Mouse (Mus musculus): ENCODE data around the gene Ppp2r5e. TPM values are rescaled to one million over a fixed set of nuclear protein-coding genes. Genes with fewer than 3 reads are reported as not detected.

Gene Ppp2r5e
- polyA plus RNA-seq, 1 experiment from 2014 or later: 15.3 TPM

DNA sequence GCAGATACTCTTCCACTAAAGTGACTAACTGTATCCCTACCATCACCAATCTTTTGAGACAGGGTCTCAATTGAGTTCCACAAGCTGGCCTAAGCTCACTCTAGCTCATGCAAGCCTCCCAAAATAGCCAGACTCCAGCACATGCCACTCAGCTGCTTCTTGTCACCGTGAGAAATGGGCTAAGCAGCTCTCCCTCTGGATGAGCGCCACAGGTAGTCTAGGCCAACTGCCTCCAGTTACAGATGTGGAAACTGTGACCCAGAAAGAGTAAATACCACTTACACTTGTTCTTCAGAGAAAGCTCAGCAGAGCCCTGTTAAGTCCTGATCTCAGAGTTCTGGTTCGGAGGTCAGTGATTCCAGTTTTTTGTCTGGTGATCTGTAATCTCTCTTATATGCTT lies 43.7 kb downstream of the Ppp2r5e start:
- no peak for DNase-seq (ENCODE audit: low spot score)
- ATAC-seq (ENCODE audit: low read depth): no peak
- H3K36me3 ChIP-seq (ENCODE audit: control insufficient read depth, insufficient read depth, low read length): no peaks in the 10 kb centered on the region
- no peak overlapping the region for H3K4me3 ChIP-seq (ENCODE audit: low read depth, low read length)
- WGBS: 91% methylated on average over 3 of the region's 3 CpGs
- no peak overlapping the region for H3K9ac ChIP-seq (ENCODE audit: low read depth, low read length)
- H3K27ac ChIP-seq (replicated peaks; ENCODE audit: low read depth, low read length): no peak overlapping the region
- H3K9me3 ChIP-seq (ENCODE audit: control insufficient read depth, low read length): no peaks in the 10 kb centered on the region
- H3K4me2 ChIP-seq (ENCODE audit: low read depth, low read length): no peak overlapping the region
- no peaks in the 10 kb centered on the region; the same call in none of the 2 replicates for H3K4me1 ChIP-seq (ENCODE audit: control insufficient read depth, insufficient read depth, low read length)
- no peaks in the 10 kb centered on the region for H3K27me3 ChIP-seq (replicated peaks; ENCODE audit: control insufficient read depth, insufficient read depth, low read length)

DNA sequence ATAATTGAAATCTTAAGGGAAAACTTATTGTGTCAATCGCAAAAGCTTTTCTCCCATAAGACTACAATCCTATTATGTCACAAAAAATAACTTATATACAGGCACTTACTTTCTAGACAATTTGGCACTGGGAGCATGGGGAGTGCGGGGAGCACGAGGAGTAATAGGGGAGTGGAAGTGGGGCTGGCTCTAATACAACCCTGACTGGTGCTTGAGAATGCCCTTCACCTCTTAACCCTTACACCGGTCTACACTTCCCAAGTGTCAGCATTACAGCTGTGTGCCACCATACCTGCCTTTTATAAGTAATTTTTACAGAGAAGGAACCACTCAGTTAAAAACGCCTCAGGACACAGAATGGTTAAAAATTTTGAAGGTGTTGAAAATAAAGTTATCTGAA lies 44.4 kb downstream of the Ppp2r5e start:
- ATAC-seq (ENCODE audit: low read depth): no peak
- H3K27me3 ChIP-seq (replicated peaks; ENCODE audit: control insufficient read depth, insufficient read depth, low read length): no peaks in the 10 kb centered on the region
- no peak overlapping the region for H3K4me2 ChIP-seq (ENCODE audit: low read depth, low read length)
- H3K4me3 ChIP-seq (ENCODE audit: low read depth, low read length): no peak overlapping the region
- no peaks in the 10 kb centered on the region; the same call in 1 of the 2 replicates for H3K4me1 ChIP-seq (ENCODE audit: control insufficient read depth, insufficient read depth, low read length)
- WGBS: 93% methylated on average over 5 of the region's 5 CpGs
- no peaks in the 10 kb centered on the region for H3K36me3 ChIP-seq (ENCODE audit: control insufficient read depth, insufficient read depth, low read length)
- no peak overlapping the region for H3K27ac ChIP-seq (replicated peaks; ENCODE audit: low read depth, low read length)
- H3K9ac ChIP-seq (ENCODE audit: low read depth, low read length): no peak overlapping the region
- DNase-seq (ENCODE audit: low spot score): no peak
- no peaks in the 10 kb centered on the region for H3K9me3 ChIP-seq (ENCODE audit: control insufficient read depth, low read length)

DNA sequence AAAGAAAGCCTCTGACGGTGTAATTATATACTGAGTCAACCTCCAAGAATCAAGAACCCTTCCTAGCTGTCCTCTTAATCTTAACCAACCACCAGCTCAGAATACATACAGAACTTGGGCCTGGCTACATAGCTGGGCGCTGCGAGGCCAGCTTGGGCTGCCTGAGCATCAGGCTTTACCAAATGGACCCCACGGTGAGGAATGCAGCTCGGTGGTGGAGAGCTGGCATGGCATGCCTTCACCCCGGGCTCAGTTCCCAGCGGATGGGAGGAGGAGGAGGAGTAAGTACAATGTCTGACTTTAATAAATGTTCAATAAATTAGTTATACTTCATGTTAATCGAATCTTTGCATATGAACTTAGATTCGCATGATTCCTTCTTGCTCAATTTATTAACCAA lies 47.0 kb downstream of the Ppp2r5e start:
- Histone ChIP-seq H3K4me3 (ENCODE audit: low read depth, low read length) (no peak overlapping the region), H3K9ac (ENCODE audit: low read depth, low read length) (no peak overlapping the region), H3K27me3 (replicated peaks; ENCODE audit: control insufficient read depth, insufficient read depth, low read length) (no peaks in the 10 kb centered on the region), H3K36me3 (ENCODE audit: control insufficient read depth, insufficient read depth, low read length) (no peaks in the 10 kb centered on the region), H3K27ac (replicated peaks; ENCODE audit: low read depth, low read length) (no peak overlapping the region), H3K9me3 (ENCODE audit: control insufficient read depth, low read length) (no peaks in the 10 kb centered on the region), H3K4me1 (ENCODE audit: control insufficient read depth, insufficient read depth, low read length) (no peaks in the 10 kb centered on the region; the same call in 1 of the 2 replicates), H3K4me2 (ENCODE audit: low read depth, low read length) (no peak overlapping the region)
- ATAC-seq (ENCODE audit: low read depth): no peak
- no peak for DNase-seq (ENCODE audit: low spot score)
- 78% methylated on average over 9 of the region's 9 CpGs for WGBS

DNA sequence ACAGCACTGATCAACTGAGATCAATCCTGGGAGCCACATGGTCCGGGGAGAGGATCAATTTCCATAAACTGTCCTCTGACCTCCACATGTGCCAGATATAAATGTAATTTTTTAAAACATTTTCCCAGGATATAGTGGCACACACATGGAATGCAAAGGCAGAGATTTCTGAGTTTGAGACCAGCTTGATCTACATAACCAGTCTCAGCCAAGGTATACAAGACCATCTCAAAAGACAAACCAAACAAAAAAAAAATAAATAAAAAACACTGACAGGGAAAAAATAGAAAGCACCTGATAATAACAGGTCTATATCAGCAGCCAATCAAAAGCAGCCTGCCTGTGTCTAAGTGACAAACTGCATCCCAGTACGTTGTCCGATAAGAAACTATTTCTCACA lies 48.9 kb downstream of the Ppp2r5e start:
- ATAC-seq (ENCODE audit: low read depth) (no peak), DNase-seq (ENCODE audit: low spot score) (no peak)
- no peak overlapping the region for H3K9ac ChIP-seq (ENCODE audit: low read depth, low read length)
- no peaks in the 10 kb centered on the region; the same call in 1 of the 2 replicates for H3K4me1 ChIP-seq (ENCODE audit: control insufficient read depth, insufficient read depth, low read length)
- H3K27ac ChIP-seq (replicated peaks; ENCODE audit: low read depth, low read length): no peak overlapping the region
- no peaks in the 10 kb centered on the region for H3K27me3 ChIP-seq (replicated peaks; ENCODE audit: control insufficient read depth, insufficient read depth, low read length)
- 83% methylated on average over 3 of the region's 3 CpGs for WGBS
- no peak overlapping the region for H3K4me2 ChIP-seq (ENCODE audit: low read depth, low read length)
- no peaks in the 10 kb centered on the region for H3K36me3 ChIP-seq (ENCODE audit: control insufficient read depth, insufficient read depth, low read length)
- H3K9me3 ChIP-seq (ENCODE audit: control insufficient read depth, low read length): no peaks in the 10 kb centered on the region
- no peak overlapping the region for H3K4me3 ChIP-seq (ENCODE audit: low read depth, low read length)

DNA sequence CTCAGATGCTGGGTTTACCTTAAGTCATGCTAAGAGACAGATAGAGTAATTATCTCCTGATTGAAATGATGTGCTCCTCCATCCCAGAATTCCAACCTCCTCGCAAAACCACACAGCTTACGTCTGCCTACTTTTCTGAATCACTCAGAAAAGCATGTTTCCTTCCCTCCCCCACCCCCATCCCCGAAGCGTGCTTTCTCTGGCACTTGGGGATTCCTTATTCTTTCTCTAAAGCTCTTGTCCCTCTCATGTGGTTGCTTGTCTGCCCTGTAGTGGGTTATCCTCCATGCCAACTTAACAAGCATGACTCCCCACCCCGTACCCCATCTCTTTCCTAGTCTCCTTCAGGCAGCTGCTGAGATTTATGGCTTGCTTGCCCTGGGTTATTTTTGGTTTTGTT lies 49.8 kb downstream of the Ppp2r5e start:
- no peak for ATAC-seq (ENCODE audit: low read depth)
- no peak overlapping the region for H3K9ac ChIP-seq (ENCODE audit: low read depth, low read length)
- no peak for DNase-seq (ENCODE audit: low spot score)
- no peak overlapping the region for H3K4me2 ChIP-seq (ENCODE audit: low read depth, low read length)
- no peaks in the 10 kb centered on the region for H3K36me3 ChIP-seq (ENCODE audit: control insufficient read depth, insufficient read depth, low read length)
- 67% methylated on average over 5 of the region's 5 CpGs for WGBS
- H3K4me1 ChIP-seq (ENCODE audit: control insufficient read depth, insufficient read depth, low read length): no peaks in the 10 kb centered on the region; the same call in 1 of the 2 replicates
- H3K27me3 ChIP-seq (replicated peaks; ENCODE audit: control insufficient read depth, insufficient read depth, low read length): no peaks in the 10 kb centered on the region
- H3K9me3 ChIP-seq (ENCODE audit: control insufficient read depth, low read length): no peaks in the 10 kb centered on the region
- H3K27ac ChIP-seq (replicated peaks; ENCODE audit: low read depth, low read length): no peak overlapping the region
- H3K4me3 ChIP-seq (ENCODE audit: low read depth, low read length): no peak overlapping the region

DNA sequence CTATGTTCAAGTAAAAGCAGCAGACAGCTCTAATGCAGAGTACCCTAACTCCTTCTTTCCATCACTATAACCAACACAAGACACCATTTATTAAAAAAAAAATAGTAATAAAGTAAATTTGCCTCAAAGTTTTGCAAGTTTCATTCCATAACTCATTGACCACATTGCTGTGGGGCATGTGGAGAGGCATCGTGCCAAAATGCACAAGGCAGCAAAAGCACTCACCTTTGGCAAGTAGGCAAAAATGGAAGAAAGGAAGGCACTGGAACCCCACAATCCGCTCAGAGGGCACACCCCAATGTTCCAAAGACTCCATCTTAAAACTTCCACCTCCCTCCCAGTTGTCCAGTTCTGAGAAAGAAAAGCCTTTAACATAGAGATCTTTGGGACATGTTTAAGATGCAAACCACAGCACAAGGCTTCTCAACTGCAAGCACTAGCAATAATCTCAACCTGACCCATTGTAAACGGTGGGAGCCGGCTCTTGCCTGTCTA lies 50.6 kb downstream of the Ppp2r5e start:
- 92% methylated on average over 4 of the region's 4 CpGs for WGBS
- no peak overlapping the region for H3K27ac ChIP-seq (replicated peaks; ENCODE audit: low read depth, low read length)
- H3K9ac ChIP-seq (ENCODE audit: low read depth, low read length): no peak overlapping the region
- ATAC-seq (ENCODE audit: low read depth) (no peak), DNase-seq (ENCODE audit: low spot score) (no peak)
- no peaks in the 10 kb centered on the region; the same call in 1 of the 2 replicates for H3K4me1 ChIP-seq (ENCODE audit: control insufficient read depth, insufficient read depth, low read length)
- H3K36me3 ChIP-seq (ENCODE audit: control insufficient read depth, insufficient read depth, low read length): no peaks in the 10 kb centered on the region
- no peaks in the 10 kb centered on the region for H3K27me3 ChIP-seq (replicated peaks; ENCODE audit: control insufficient read depth, insufficient read depth, low read length)
- no peaks in the 10 kb centered on the region for H3K9me3 ChIP-seq (ENCODE audit: control insufficient read depth, low read length)
- no peak overlapping the region for H3K4me3 ChIP-seq (ENCODE audit: low read depth, low read length)
- H3K4me2 ChIP-seq (ENCODE audit: low read depth, low read length): no peak overlapping the region

DNA sequence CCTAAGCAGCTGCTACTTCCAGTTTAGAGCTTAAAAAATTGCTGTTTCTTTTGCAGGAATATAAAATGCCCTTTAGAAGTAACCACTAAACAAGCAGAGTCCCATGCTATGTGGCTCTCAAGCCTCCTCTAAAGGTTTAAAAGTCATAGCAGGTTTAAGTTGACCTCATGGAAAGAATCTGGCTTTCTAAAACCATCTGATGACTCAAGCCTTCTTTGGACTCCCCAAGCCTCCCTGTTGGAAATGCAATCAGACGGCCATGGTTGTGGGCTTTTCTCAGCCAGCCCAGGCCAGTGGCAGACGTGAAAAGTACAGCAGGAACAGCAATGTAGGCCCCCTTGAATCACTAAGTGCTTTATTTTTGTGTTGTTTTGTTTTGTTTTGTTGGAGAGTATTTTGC lies 51.4 kb downstream of the Ppp2r5e start:
- no peak overlapping the region for H3K4me3 ChIP-seq (ENCODE audit: low read depth, low read length)
- no peak overlapping the region for H3K9ac ChIP-seq (ENCODE audit: low read depth, low read length)
- H3K9me3 ChIP-seq (ENCODE audit: control insufficient read depth, low read length): no peaks in the 10 kb centered on the region
- DNase-seq (ENCODE audit: low spot score) (no peak), ATAC-seq (ENCODE audit: low read depth) (no peak)
- H3K4me2 ChIP-seq (ENCODE audit: low read depth, low read length): no peak overlapping the region
- no peaks in the 10 kb centered on the region for H3K27me3 ChIP-seq (replicated peaks; ENCODE audit: control insufficient read depth, insufficient read depth, low read length)
- no peaks in the 10 kb centered on the region; the same call in 1 of the 2 replicates for H3K4me1 ChIP-seq (ENCODE audit: control insufficient read depth, insufficient read depth, low read length)
- 66% methylated on average over 2 of the region's 2 CpGs for whole genome bisulfite sequencing
- H3K36me3 ChIP-seq (ENCODE audit: control insufficient read depth, insufficient read depth, low read length): no peaks in the 10 kb centered on the region
- no peak overlapping the region for H3K27ac ChIP-seq (replicated peaks; ENCODE audit: low read depth, low read length)

DNA sequence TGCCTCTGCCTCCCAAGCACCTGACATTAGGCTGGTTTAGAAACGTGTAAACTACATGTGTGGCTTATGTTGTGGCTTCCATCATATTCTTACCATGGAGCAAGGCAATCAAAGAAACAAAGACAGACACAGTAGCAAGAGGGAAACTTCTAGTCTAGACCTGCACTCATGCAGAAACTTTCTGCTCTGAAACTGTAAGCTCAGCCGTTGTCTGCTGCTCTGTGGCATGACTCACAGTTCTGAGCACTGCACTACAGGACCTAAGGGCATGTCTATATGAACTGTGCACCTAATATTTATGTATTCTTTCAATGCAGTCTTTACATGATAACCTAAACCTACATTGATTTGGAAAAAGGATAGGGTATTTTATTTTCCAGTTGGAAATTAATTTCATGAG lies 51.8 kb downstream of the Ppp2r5e start:
- 76% methylated on average over 2 of the region's 2 CpGs for WGBS
- H3K4me3 ChIP-seq (ENCODE audit: low read depth, low read length): no peak overlapping the region
- no peaks in the 10 kb centered on the region for H3K27me3 ChIP-seq (replicated peaks; ENCODE audit: control insufficient read depth, insufficient read depth, low read length)
- H3K27ac ChIP-seq (replicated peaks; ENCODE audit: low read depth, low read length): no peak overlapping the region
- no peaks in the 10 kb centered on the region; the same call in 1 of the 2 replicates for H3K4me1 ChIP-seq (ENCODE audit: control insufficient read depth, insufficient read depth, low read length)
- H3K9me3 ChIP-seq (ENCODE audit: control insufficient read depth, low read length): no peaks in the 10 kb centered on the region
- peak; percentile 30 for DNase-seq (ENCODE audit: low spot score)
- H3K4me2 ChIP-seq (ENCODE audit: low read depth, low read length): no peak overlapping the region
- no peak overlapping the region for H3K9ac ChIP-seq (ENCODE audit: low read depth, low read length)
- no peak for ATAC-seq (ENCODE audit: low read depth)
- H3K36me3 ChIP-seq (ENCODE audit: control insufficient read depth, insufficient read depth, low read length): no peaks in the 10 kb centered on the region

DNA sequence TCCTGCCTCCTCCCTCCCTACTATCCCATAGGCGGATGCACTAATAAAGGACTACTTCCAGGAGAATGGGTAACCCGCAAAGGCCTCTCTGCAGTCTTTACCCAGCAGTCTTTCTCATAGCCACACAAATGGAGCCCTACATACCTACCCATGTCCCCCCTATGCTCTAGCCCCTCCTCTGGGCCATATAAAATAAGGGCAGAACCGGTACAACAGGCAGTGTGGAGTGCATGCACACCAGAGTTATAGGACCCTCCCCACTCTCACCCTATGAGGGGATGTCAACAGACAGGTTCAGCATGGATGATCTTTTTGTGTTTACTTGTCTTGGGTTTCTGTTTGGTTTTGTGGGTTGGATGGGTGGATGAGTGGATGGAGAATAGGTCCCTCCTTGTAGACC lies 52.7 kb downstream of the Ppp2r5e start:
- Histone ChIP-seq H3K4me3 (ENCODE audit: low read depth, low read length) (no peak overlapping the region), H3K9me3 (ENCODE audit: control insufficient read depth, low read length) (no peaks in the 10 kb centered on the region), H3K9ac (ENCODE audit: low read depth, low read length) (no peak overlapping the region), H3K4me1 (ENCODE audit: control insufficient read depth, insufficient read depth, low read length) (no peaks in the 10 kb centered on the region; the same call in 1 of the 2 replicates), H3K4me2 (ENCODE audit: low read depth, low read length) (no peak overlapping the region), H3K27me3 (replicated peaks; ENCODE audit: control insufficient read depth, insufficient read depth, low read length) (no peaks in the 10 kb centered on the region), H3K27ac (replicated peaks; ENCODE audit: low read depth, low read length) (no peak overlapping the region), H3K36me3 (ENCODE audit: control insufficient read depth, insufficient read depth, low read length) (no peaks in the 10 kb centered on the region)
- WGBS: 73% methylated on average over 3 of the region's 3 CpGs
- ATAC-seq (ENCODE audit: low read depth) (no peak), DNase-seq (ENCODE audit: low spot score) (no peak)
